ENCODE assay signal across 9 mouse cellular contexts in genomic region chr6:70967422-70967821, GRCm38 (mm10). TPM values are rescaled to one million over a fixed set of nuclear protein-coding genes. Genes with fewer than 3 reads are reported as not detected.
DNase-seq lines count a peak whose midpoint lies in the region; ATAC-seq and TF ChIP-seq lines count a peak whose summit lies in the region.
"Had no signal": no experiment of that assay in that cellular context is flagged by ENCODE, and none has a peak within 500 bp of the region (broad histone marks: within the 10 kb centered on the region; RNA-seq: fewer than 3 reads in every experiment).

No protein-coding gene starts in this region.

- H3K4me1 ChIP-seq in E14TG2a.4 (replicated peaks; ENCODE audit: low read depth, low read length): peaks cover 74% of the 10 kb centered on the region
- H3K4me1 ChIP-seq in forebrain, embryonic 14.5 days (ENCODE audit: control insufficient read depth, insufficient read depth, low read length): no peaks in the 10 kb centered on the region
- H3K4me1 ChIP-seq in limb, embryonic 11.5 days (ENCODE audit: control insufficient read depth, insufficient read depth, low read length): no peaks in the 10 kb centered on the region

- H3K27ac ChIP-seq in forebrain, embryonic 14.5 days (ENCODE audit: low read depth, low read length): no peak overlapping the region
- H3K27ac ChIP-seq in limb, embryonic 11.5 days (replicated peaks; ENCODE audit: low read depth, low read length): no peak overlapping the region

- 2% methylated on average over 8 of the region's 8 CpGs for WGBS in forebrain, embryonic 14.5 days
- WGBS in limb, embryonic 11.5 days: 2% methylated on average over 7 of the region's 8 CpGs

- no peaks in the 10 kb centered on the region for H3K36me3 ChIP-seq in E14TG2a.4 (ENCODE audit: insufficient read depth, low read length)
- no peaks in the 10 kb centered on the region for H3K36me3 ChIP-seq in forebrain, embryonic 14.5 days (ENCODE audit: control insufficient read depth, insufficient read depth, low read length)
- no peaks in the 10 kb centered on the region for H3K36me3 ChIP-seq in limb, embryonic 11.5 days (ENCODE audit: control insufficient read depth, insufficient read depth, low read length)

- H3K9ac ChIP-seq in forebrain, embryonic 14.5 days (ENCODE audit: low read length): peak overlapping the region; percentile 9
- H3K9ac ChIP-seq in limb, embryonic 11.5 days (ENCODE audit: low read length): no peak overlapping the region

- ATAC-seq in forebrain, embryonic 14.5 days: peak; percentile 51; the same call in 1 of the 2 replicates
- no peak for ATAC-seq in limb, embryonic 11.5 days (ENCODE audit: insufficient number of reproducible peaks, low FRiP score, low TSS enrichment, low read depth)

- H3K27me3 ChIP-seq in E14TG2a.4 (ENCODE audit: insufficient read depth, low read length): peaks cover 49% of the 10 kb centered on the region
- no peaks in the 10 kb centered on the region for H3K27me3 ChIP-seq in forebrain, embryonic 14.5 days (replicated peaks; ENCODE audit: control insufficient read depth, insufficient read depth, low read length)
- peaks cover 11% of the 10 kb centered on the region for H3K27me3 ChIP-seq in limb, embryonic 11.5 days (ENCODE audit: control insufficient read depth, insufficient read depth, low read length)

- H3K9me3 ChIP-seq in E14TG2a.4 (ENCODE audit: low read length): no peaks in the 10 kb centered on the region
- no peaks in the 10 kb centered on the region for H3K9me3 ChIP-seq in forebrain, embryonic 14.5 days (replicated peaks; ENCODE audit: control insufficient read depth, low read length)
- no peaks in the 10 kb centered on the region for H3K9me3 ChIP-seq in limb, embryonic 11.5 days (ENCODE audit: control insufficient read depth, low read length)

- DNase-seq in B cell, adult 2 months: peak; percentile 8 to 24
- peak; percentile 17 for DNase-seq in forebrain, embryonic 14.5 days (ENCODE audit: low spot score)
- peak; percentile 40 for DNase-seq in limb, embryonic 11.5 days (ENCODE audit: low spot score)
- no peak for DNase-seq in ovary, adult 18-20 months (ENCODE audit: low spot score)
- DNase-seq in right cerebral cortex, postnatal 14 days: no peak
- no peak for DNase-seq in yolk sac, embryonic 10.5 days (ENCODE audit: low spot score)
- no peak for DNase-seq in urinary bladder, postnatal 25 days (ENCODE audit: low spot score)

- peak overlapping the region; percentile 69 for H3K4me3 ChIP-seq in E14TG2a.4 (replicated peaks; ENCODE audit: low read length)
- no peak overlapping the region for H3K4me3 ChIP-seq in forebrain, embryonic 14.5 days (ENCODE audit: low read depth, low read length)
- H3K4me3 ChIP-seq in limb, embryonic 11.5 days (ENCODE audit: low read depth, low read length): peak overlapping the region; percentile 6; the same call in 1 of the 2 replicates

- TF ChIP-seq CTCF in E14TG2a.4 (conservative IDR thresholded peaks at IDR 0.05; ENCODE audit: low read length): no peak

- H3K4me2 ChIP-seq in forebrain, embryonic 14.5 days (ENCODE audit: low read length): peak overlapping the region; percentile 34
- H3K4me2 ChIP-seq in limb, embryonic 11.5 days (ENCODE audit: low read depth, severe bottlenecking): peak overlapping the region; percentile 48

RNA-seq across cellular contexts. Expression of gene Foxi3, which starts 11.1 kb away (rescaled TPM):
- polyA plus RNA-seq in forebrain, embryonic 14.5 days (2014; fragmentation: Nextera tagmentation; extraction: Ambion mirVana): not detected in 2 replicates
- polyA plus RNA-seq in limb, embryonic 11.5 days (2014; fragmentation: Nextera tagmentation; extraction: Ambion mirVana): 0.19 TPM in 1 of 2 replicates, not detected in the other
- polyA plus RNA-seq: liver, adult 2 months had no signal

RNA-seq across cellular contexts. Expression of gene Tex37, which starts 48.7 kb away (rescaled TPM):
- not detected in 2 replicates for polyA plus RNA-seq in forebrain, embryonic 14.5 days (2014; fragmentation: Nextera tagmentation; extraction: Ambion mirVana)
- not detected in 2 replicates for polyA plus RNA-seq in limb, embryonic 11.5 days (2014; fragmentation: Nextera tagmentation; extraction: Ambion mirVana)
- polyA plus RNA-seq: liver, adult 2 months had no signal

Comparison
In these comparisons a context has a peak if more than half of its experiments do, and no peak if none do; other contexts are left out.
1. DNase-seq: peak in B cell, adult 2 months (2 of 2), forebrain, embryonic 14.5 days (single experiment) and limb, embryonic 11.5 days (single experiment); none in ovary, adult 18-20 months (single experiment), right cerebral cortex, postnatal 14 days (single experiment), yolk sac, embryonic 10.5 days (single experiment) and urinary bladder, postnatal 25 days (single experiment).